Mouse (Mus musculus) liver, embryonic 12.5 days (tissue): ENCODE data around the gene P4htm. TPM values are rescaled to one million over a fixed set of nuclear protein-coding genes. Genes with fewer than 3 reads are reported as not detected.

Experiments
- microRNA counts: library from miRNA; unstranded; fragments of <30 nt; microRNA quantifications from one replicate; lab custom pipeline; 2017
- microRNA-seq: library from miRNA; unstranded; fragments of <30 nt; microRNA quantifications from one replicate; pipeline ENCODE4, GENCODE M21; 2017
- polyA plus RNA-seq: library from polyadenylated mRNA; unstranded; fragments of >200 nt; fragmentation: Nextera tagmentation; extraction: Ambion mirVana; gene quantifications from 2 replicates; pipeline ENCODE4 v1.2.1, GENCODE M21; 2016

The P4htm gene
- polyA plus RNA-seq, 1 experiment from 2014 or later, result 1.1 TPM

MicroRNAs encoded within 50 kb of the gene (microRNA counts, 519-probe panel; counts per million panel counts)
- microRNA mmu-miR-191 (lab: Ali Mortazavi, UCI) (5,797 counts per million, percentile 90 among the panel's probes with 10 or more counts), microRNA mmu-miR-425 (lab: Ali Mortazavi, UCI) (4,778 counts per million, percentile 83 among the panel's probes with 10 or more counts)

Small RNA genes lying within 50 kb of the gene (microRNA-seq; reads per million reads assigned to microRNA genes)
- not detected for gene Gm24083
- not detected for gene Mir191
- 6,737 reads per million, percentile 90 among the genes with 10 or more reads in this experiment for gene Mir425

Other genes with a start within 250 kb of the P4htm start
- 87.4 and 92.1 TPM in 2 replicates for gene Usp4, start 249.8 kb downstream of the P4htm start, polyA plus RNA-seq
- 0.32 and 0.59 TPM in 2 replicates for gene 1700102P08Rik, start 204.9 kb downstream of the P4htm start, polyA plus RNA-seq
- gene Ccdc36, start 169.2 kb downstream of the P4htm start, polyA plus RNA-seq, result 0.55 TPM in 2 replicates
- gene BC048562, start 161.2 kb downstream of the P4htm start, polyA plus RNA-seq, result not detected in 2 replicates
- gene Ccdc71, start 137.1 kb downstream of the P4htm start, polyA plus RNA-seq, result 28.5 and 32.9 TPM in 2 replicates
- gene Klhdc8b, start 136.1 kb downstream of the P4htm start, polyA plus RNA-seq, result 17.7 and 18.8 TPM in 2 replicates
- 9.8 and 10.9 TPM in 2 replicates for gene Lamb2, start 117.9 kb downstream of the P4htm start, polyA plus RNA-seq
- gene Usp19, start 107.1 kb downstream of the P4htm start, polyA plus RNA-seq, result 48.0 and 52.1 TPM in 2 replicates
- 74.4 and 79.9 TPM in 2 replicates for gene Qars, start 90.0 kb downstream of the P4htm start, polyA plus RNA-seq
- gene Qrich1, start 80.9 kb downstream of the P4htm start, polyA plus RNA-seq, result 78.6 and 81.6 TPM in 2 replicates
- 173 and 184 TPM in 2 replicates for gene Impdh2, start 37.4 kb downstream of the P4htm start, polyA plus RNA-seq
- gene Ndufaf3, start 30.2 kb downstream of the P4htm start, polyA plus RNA-seq, result 34.8 and 38.9 TPM in 2 replicates
- 52.7 and 58.9 TPM in 2 replicates for gene Dalrd3, start 27.8 kb downstream of the P4htm start, polyA plus RNA-seq
- 28.3 and 29.3 TPM in 2 replicates for gene Wdr6, start 18.9 kb downstream of the P4htm start, polyA plus RNA-seq
- 40.4 and 41.3 TPM in 2 replicates for gene Arih2, start 51.7 kb upstream of the P4htm start, polyA plus RNA-seq
- gene Slc25a20, start 64.4 kb upstream of the P4htm start, polyA plus RNA-seq, result 25.2 and 26.7 TPM in 2 replicates
- 15.5 and 17.5 TPM in 2 replicates for gene Prkar2a, start 91.6 kb upstream of the P4htm start, polyA plus RNA-seq
- gene Ip6k2, start 186.1 kb upstream of the P4htm start, polyA plus RNA-seq, result 15.7 and 20.3 TPM in 2 replicates
- 5.6 and 9.1 TPM in 2 replicates for gene Nckipsd, start 210.7 kb upstream of the P4htm start, polyA plus RNA-seq
- gene Celsr3, start 228.7 kb upstream of the P4htm start, polyA plus RNA-seq, result 0.13 and 0.15 TPM in 2 replicates